Mouse (Mus musculus): ENCODE measurements around the gene Amd1. TPM values are rescaled to one million over a fixed set of nuclear protein-coding genes. Genes with fewer than 3 reads are reported as not detected.

The Amd1 gene
- polyA plus RNA-seq (2021): 56.5 TPM

GRCm38 (mm10) chr10:40302140-40302985, at the start of gene Amd1:
TSS of gene Amd1 (minus strand) at chr10:40302186.
- POLR2A ChIA-PET: interaction anchor here (1.0 kb wide), 2 partner anchors 44 to 48 kb away, joined by 3 to 4 read pairs; no protein-coding TSS in a partner anchor
- ATAC-seq: peak; percentile 84
- no peak for TF ChIP-seq CTCF (IDR thresholded peaks at IDR 0.05)
- in situ Hi-C loops (cut with MboI; ENCODE audit: low pct_unique_long_range_greater_than_20kb): no loop called here
- no peaks in the 10 kb centered on the region for H3K27me3 ChIP-seq
- DNase-seq (ENCODE audit: low read depth, low spot score): peak; percentile 89
- CTCF ChIA-PET: interaction anchor here (1.1 to 1.8 kb wide), 4 partner anchors 14 to 222 kb away, joined by 3 to 5 read pairs (median 4); no protein-coding TSS in a partner anchor

GRCm38 (mm10) chr10:40351156-40351555, 49.2 kb upstream of the Amd1 start:
- in situ Hi-C loops (cut with MboI; ENCODE audit: low pct_unique_long_range_greater_than_20kb): no loop called here
- no peaks in the 10 kb centered on the region for H3K27me3 ChIP-seq
- DNase-seq (ENCODE audit: low read depth, low spot score) (no peak), ATAC-seq (no peak)
- ChIA-PET POLR2A (no interaction called here), CTCF (interaction anchor here (0.8 to 1.3 kb wide), 2 partner anchors 30 to 92 kb away, joined by 3 to 4 read pairs; no protein-coding TSS in a partner anchor)
- no peak for TF ChIP-seq CTCF (IDR thresholded peaks at IDR 0.05)

GRCm38 (mm10) chr10:40350245-40350932, 48.4 kb upstream of the Amd1 start:
- ChIA-PET CTCF (interaction anchor here (0.8 to 2.0 kb wide), 2 partner anchors 21 to 92 kb away, joined by 4 to 5 read pairs; no protein-coding TSS in a partner anchor), POLR2A (interaction anchor here (0.6 to 1.0 kb wide), 2 partner anchors 46 to 48 kb away, joined by 3 read pairs; partner anchors contain the start of gene Amd1)
- TF ChIP-seq CTCF (IDR thresholded peaks at IDR 0.05): no peak
- DNase-seq (ENCODE audit: low read depth, low spot score) (no peak), ATAC-seq (no peak)
- H3K27me3 ChIP-seq: no peaks in the 10 kb centered on the region
- in situ Hi-C loops (cut with MboI; ENCODE audit: low pct_unique_long_range_greater_than_20kb): no loop called here

GRCm38 (mm10) chr10:40349631-40350177, 47.7 kb upstream of the Amd1 start:
- ATAC-seq: peak; percentile 38
- DNase-seq (ENCODE audit: low read depth, low spot score): no peak
- in situ Hi-C loops (cut with MboI; ENCODE audit: low pct_unique_long_range_greater_than_20kb): loop anchor here (5.0 kb wide), 2 partner anchors 42 to 92 kb away; partner anchors contain the start of gene Gtf3c6
- H3K27me3 ChIP-seq: no peaks in the 10 kb centered on the region
- ChIA-PET CTCF (interaction anchor here (2.0 kb wide), 1 partner anchor 22 kb away, joined by 5 read pairs; no protein-coding TSS in a partner anchor), POLR2A (interaction anchor here (0.6 to 1.3 kb wide), 3 partner anchors 22 to 48 kb away, joined by 3 read pairs; partner anchors contain the start of gene Amd1)
- TF ChIP-seq CTCF (IDR thresholded peaks at IDR 0.05): peak; percentile 71

GRCm38 (mm10) chr10:40348566-40349536, 46.9 kb upstream of the Amd1 start:
- TF ChIP-seq CTCF (IDR thresholded peaks at IDR 0.05): no peak
- in situ Hi-C loops (cut with MboI; ENCODE audit: low pct_unique_long_range_greater_than_20kb): loop anchor here (5.0 kb wide), 2 partner anchors 42 to 92 kb away; partner anchors contain the start of gene Gtf3c6
- ChIA-PET CTCF (interaction anchor here (0.8 to 2.1 kb wide), 6 partner anchors 10 to 1131 kb away, joined by 3 to 5 read pairs (median 4); partner anchors contain the start of gene Gtf3c6), POLR2A (interaction anchor here (0.6 to 1.3 kb wide), 2 partner anchors 23 to 44 kb away, joined by 3 read pairs; no protein-coding TSS in a partner anchor)
- no peaks in the 10 kb centered on the region for H3K27me3 ChIP-seq
- peak; percentile 95 for DNase-seq (ENCODE audit: low read depth, low spot score)
- ATAC-seq: peak; percentile 90

GRCm38 (mm10) chr10:40347461-40347954, 45.5 kb upstream of the Amd1 start:
- ATAC-seq: no peak
- in situ Hi-C loops (cut with MboI; ENCODE audit: low pct_unique_long_range_greater_than_20kb): loop anchor here (5.0 kb wide), 2 partner anchors 40 to 90 kb away; partner anchors contain the start of gene Gtf3c6
- peak; percentile 42 for TF ChIP-seq CTCF (IDR thresholded peaks at IDR 0.05)
- no peak for DNase-seq (ENCODE audit: low read depth, low spot score)
- ChIA-PET POLR2A (interaction anchor here (1.2 kb wide), 1 partner anchor 47 kb away, joined by 3 read pairs; no protein-coding TSS in a partner anchor), CTCF (interaction anchor here (1.0 to 2.1 kb wide), 8 partner anchors 9 to 1129 kb away, joined by 3 to 8 read pairs (median 4); partner anchors contain the start of genes Cdk19 and Gtf3c6)
- H3K27me3 ChIP-seq: no peaks in the 10 kb centered on the region

GRCm38 (mm10) chr10:40346776-40347403, 44.9 kb upstream of the Amd1 start:
- POLR2A ChIA-PET: interaction anchor here (1.2 kb wide), 1 partner anchor 47 kb away, joined by 3 read pairs; no protein-coding TSS in a partner anchor
- DNase-seq (ENCODE audit: low read depth, low spot score) (no peak), ATAC-seq (no peak)

GRCm38 (mm10) chr10:40342036-40342435, 40.0 kb upstream of the Amd1 start:
- no peak for DNase-seq (ENCODE audit: low read depth, low spot score)
- no peak for TF ChIP-seq CTCF (IDR thresholded peaks at IDR 0.05)

More at GRCm38 (mm10) chr10:40346776-40347403, 44.9 kb upstream of the Amd1 start:
- in situ Hi-C loops (cut with MboI; ENCODE audit: low pct_unique_long_range_greater_than_20kb): loop anchor here (5.0 kb wide), 2 partner anchors 40 to 90 kb away; partner anchors contain the start of gene Gtf3c6
- H3K27me3 ChIP-seq: no peaks in the 10 kb centered on the region
- CTCF ChIA-PET: interaction anchor here (1.1 to 2.1 kb wide), 5 partner anchors 8 to 89 kb away, joined by 3 to 8 read pairs (median 4); partner anchors contain the start of genes Cdk19 and Gtf3c6
- no peak for TF ChIP-seq CTCF (IDR thresholded peaks at IDR 0.05)

More at GRCm38 (mm10) chr10:40342036-40342435, 40.0 kb upstream of the Amd1 start:
- ChIA-PET CTCF (interaction anchor here (0.6 kb wide), 1 partner anchor 184 kb away, joined by 3 read pairs; no protein-coding TSS in a partner anchor), POLR2A (no interaction called here)
- ATAC-seq: no peak
- in situ Hi-C loops (cut with MboI; ENCODE audit: low pct_unique_long_range_greater_than_20kb): no loop called here
- H3K27me3 ChIP-seq: no peaks in the 10 kb centered on the region

Measured in Patski (cell line).